Mouse (Mus musculus): ENCODE measurements around the gene Zfp423. TPM values are rescaled to one million over a fixed set of nuclear protein-coding genes. Genes with fewer than 3 reads are reported as not detected.

Gene Zfp423
- total and polyA plus RNA-seq, 2 experiments from 2014 or later: 18.4 to 34.6 TPM

- ATAC-seq: peak; percentile 34
- no peak overlapping the region for H3K9ac ChIP-seq
- DNase-seq: no peak
- no peaks in the 10 kb centered on the region for H3K9me3 ChIP-seq (ENCODE audit: low read length)
- no peak overlapping the region for H3K4me3 ChIP-seq (ENCODE audit: low read depth, low read length)
- no peak for TF ChIP-seq CTCF (IDR thresholded peaks at IDR 0.05; ENCODE audit: low read depth)
- no peaks in the 10 kb centered on the region for H3K4me1 ChIP-seq (ENCODE audit: insufficient read depth)
- no peaks in the 10 kb centered on the region for H3K36me3 ChIP-seq (ENCODE audit: insufficient read depth)
- no peak overlapping the region for H3K27ac ChIP-seq (ENCODE audit: low read depth, low read length)
- 64% methylated on average over 8 of the region's 8 CpGs for whole genome bisulfite sequencing
- no peaks in the 10 kb centered on the region; the same call in 1 of the 2 replicates for H3K27me3 ChIP-seq (ENCODE audit: insufficient read depth, low read length)
- H3K4me2 ChIP-seq (ENCODE audit: low read depth): no peak overlapping the region
Observed at GRCm38 (mm10) chr8:87758750-87759149, 200.6 kb downstream of the Zfp423 start.

DNA sequence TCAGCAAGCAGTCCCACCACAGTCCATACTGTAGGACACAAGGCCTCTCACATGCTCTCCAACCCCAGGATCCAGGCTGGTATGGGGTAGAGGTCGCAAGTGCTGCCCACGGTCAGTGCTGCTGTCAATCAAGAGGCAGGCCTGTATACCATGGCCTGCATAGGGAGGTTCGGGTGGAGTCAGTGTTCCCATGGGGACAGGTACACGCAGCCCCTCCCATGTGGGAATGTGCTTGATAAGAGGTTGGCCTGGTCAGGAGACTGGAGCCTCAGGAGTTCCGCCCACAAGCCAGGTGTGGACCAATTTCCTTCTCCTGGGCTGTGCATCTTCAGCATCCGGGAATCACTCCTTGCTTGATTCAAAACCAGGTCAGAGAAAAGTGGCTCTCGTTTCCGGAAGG lies 204.5 kb downstream of the Zfp423 start:
- no peak overlapping the region for H3K4me3 ChIP-seq (ENCODE audit: low read depth, low read length)
- 87% methylated on average over 8 of the region's 8 CpGs for WGBS
- ATAC-seq: no peak
- no peak for DNase-seq
- no peak overlapping the region for H3K9ac ChIP-seq
- no peak overlapping the region for H3K27ac ChIP-seq (ENCODE audit: low read depth, low read length)
- no peak overlapping the region for H3K4me2 ChIP-seq (ENCODE audit: low read depth)
- H3K4me1 ChIP-seq (ENCODE audit: insufficient read depth): no peaks in the 10 kb centered on the region
- no peaks in the 10 kb centered on the region for H3K9me3 ChIP-seq (ENCODE audit: low read length)
- no peaks in the 10 kb centered on the region; the same call in 1 of the 2 replicates for H3K27me3 ChIP-seq (ENCODE audit: insufficient read depth, low read length)
- H3K36me3 ChIP-seq (ENCODE audit: insufficient read depth): no peaks in the 10 kb centered on the region
- no peak for TF ChIP-seq CTCF (IDR thresholded peaks at IDR 0.05; ENCODE audit: low read depth)

DNA sequence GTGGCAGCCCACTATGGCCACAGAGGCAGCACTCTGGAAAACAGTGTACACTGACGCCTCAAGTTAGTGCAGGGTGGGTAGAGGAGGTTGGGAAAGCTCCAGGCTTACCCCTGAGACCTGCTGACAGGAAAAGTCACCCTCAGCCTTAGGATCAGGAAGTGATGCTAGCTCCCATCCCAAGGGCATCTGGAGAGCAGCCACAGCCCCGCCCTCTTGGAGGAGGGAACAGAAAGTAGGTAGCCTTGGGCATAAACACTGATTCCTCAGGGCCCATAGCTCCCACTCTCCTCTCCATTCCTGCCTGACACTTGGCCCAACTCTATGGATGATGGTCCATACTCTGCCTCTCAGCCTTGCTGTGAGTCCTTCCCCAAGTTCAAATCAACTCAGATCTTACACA lies 205.8 kb downstream of the Zfp423 start:
- ATAC-seq: no peak
- H3K9ac ChIP-seq: no peak overlapping the region
- no peaks in the 10 kb centered on the region for H3K9me3 ChIP-seq (ENCODE audit: low read length)
- H3K36me3 ChIP-seq (ENCODE audit: insufficient read depth): no peaks in the 10 kb centered on the region
- DNase-seq: no peak
- no peak overlapping the region for H3K27ac ChIP-seq (ENCODE audit: low read depth, low read length)
- no peaks in the 10 kb centered on the region for H3K4me1 ChIP-seq (ENCODE audit: insufficient read depth)
- no peak overlapping the region for H3K4me3 ChIP-seq (ENCODE audit: low read depth, low read length)
- no peak overlapping the region for H3K4me2 ChIP-seq (ENCODE audit: low read depth)
- no peaks in the 10 kb centered on the region; the same call in 1 of the 2 replicates for H3K27me3 ChIP-seq (ENCODE audit: insufficient read depth, low read length)
- TF ChIP-seq CTCF (IDR thresholded peaks at IDR 0.05; ENCODE audit: low read depth): no peak
- WGBS: 74% methylated on average over 2 of the region's 2 CpGs

DNA sequence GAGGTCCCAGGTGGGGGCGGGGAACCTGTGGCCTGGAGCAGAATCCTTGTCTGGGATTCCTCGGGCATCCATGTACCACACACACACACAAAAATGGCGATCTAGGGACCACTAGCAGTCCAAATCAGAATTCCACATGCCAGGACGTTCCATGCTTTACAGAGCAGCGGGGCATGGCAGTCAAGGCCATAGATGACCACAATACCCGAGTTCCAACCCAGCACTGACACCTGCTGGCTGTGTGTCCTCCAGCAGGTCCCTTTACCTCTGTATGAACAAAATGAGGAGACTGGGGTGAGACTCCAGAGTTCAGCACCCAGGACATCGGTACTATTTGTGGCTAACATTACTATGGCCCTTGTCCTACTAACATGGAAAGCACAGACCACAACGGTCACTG lies 206.2 kb downstream of the Zfp423 start:
- ATAC-seq: no peak
- 64% methylated on average over 8 of the region's 8 CpGs for WGBS

GRCm38 (mm10) chr8:87752710-87753109 lies 206.7 kb downstream of the Zfp423 start:
- H3K36me3 ChIP-seq (ENCODE audit: insufficient read depth): no peaks in the 10 kb centered on the region
- WGBS: 82% methylated on average over 13 of the region's 13 CpGs
- no peak overlapping the region for H3K27ac ChIP-seq (ENCODE audit: low read depth, low read length)
- no peak overlapping the region for H3K4me3 ChIP-seq (ENCODE audit: low read depth, low read length)
- H3K27me3 ChIP-seq (ENCODE audit: insufficient read depth, low read length): no peaks in the 10 kb centered on the region; the same call in 1 of the 2 replicates
- no peaks in the 10 kb centered on the region for H3K4me1 ChIP-seq (ENCODE audit: insufficient read depth)
- DNase-seq: no peak
- no peak overlapping the region for H3K4me2 ChIP-seq (ENCODE audit: low read depth)
- H3K9me3 ChIP-seq (ENCODE audit: low read length): no peaks in the 10 kb centered on the region
- no peak for ATAC-seq
- TF ChIP-seq CTCF (IDR thresholded peaks at IDR 0.05; ENCODE audit: low read depth): no peak
- H3K9ac ChIP-seq: no peak overlapping the region

More for the DNA sequence above, 206.2 kb downstream of the Zfp423 start:
- no peaks in the 10 kb centered on the region for H3K9me3 ChIP-seq (ENCODE audit: low read length)
- no peaks in the 10 kb centered on the region for H3K4me1 ChIP-seq (ENCODE audit: insufficient read depth)
- peak; percentile 30; the same call in 1 of the 2 replicates for TF ChIP-seq CTCF (IDR thresholded peaks at IDR 0.05; ENCODE audit: low read depth)
- no peak overlapping the region for H3K4me3 ChIP-seq (ENCODE audit: low read depth, low read length)
- H3K27ac ChIP-seq (ENCODE audit: low read depth, low read length): no peak overlapping the region
- H3K36me3 ChIP-seq (ENCODE audit: insufficient read depth): no peaks in the 10 kb centered on the region
- no peak for DNase-seq
- no peaks in the 10 kb centered on the region; the same call in 1 of the 2 replicates for H3K27me3 ChIP-seq (ENCODE audit: insufficient read depth, low read length)
- no peak overlapping the region for H3K4me2 ChIP-seq (ENCODE audit: low read depth)
- no peak overlapping the region for H3K9ac ChIP-seq

GRCm38 (mm10) chr8:87747582-87747981 lies 211.8 kb downstream of the Zfp423 start:
- Histone ChIP-seq H3K27ac (ENCODE audit: low read depth, low read length) (no peak overlapping the region), H3K27me3 (ENCODE audit: insufficient read depth, low read length) (no peaks in the 10 kb centered on the region; the same call in 1 of the 2 replicates), H3K9me3 (ENCODE audit: low read length) (no peaks in the 10 kb centered on the region), H3K4me1 (ENCODE audit: insufficient read depth) (peaks cover 16% of the 10 kb centered on the region), H3K9ac (no peak overlapping the region), H3K4me2 (ENCODE audit: low read depth) (no peak overlapping the region), H3K36me3 (ENCODE audit: insufficient read depth) (no peaks in the 10 kb centered on the region), H3K4me3 (ENCODE audit: low read depth, low read length) (no peak overlapping the region)
- peak; percentile 47; the same call in 1 of the 2 replicates for ATAC-seq
- 21% methylated on average over 8 of the region's 8 CpGs for WGBS
- DNase-seq: peak; percentile 70
- peak; percentile 64 for TF ChIP-seq CTCF (IDR thresholded peaks at IDR 0.05; ENCODE audit: low read depth)

- no peaks in the 10 kb centered on the region; the same call in 1 of the 2 replicates for H3K27me3 ChIP-seq (ENCODE audit: insufficient read depth, low read length)
- peaks cover 16% of the 10 kb centered on the region for H3K4me1 ChIP-seq (ENCODE audit: insufficient read depth)
- DNase-seq (no peak), ATAC-seq (no peak)
- 15% methylated on average over 8 of the region's 8 CpGs for WGBS
- no peak for TF ChIP-seq CTCF (IDR thresholded peaks at IDR 0.05; ENCODE audit: low read depth)
- no peaks in the 10 kb centered on the region for H3K9me3 ChIP-seq (ENCODE audit: low read length)
- no peak overlapping the region for H3K4me2 ChIP-seq (ENCODE audit: low read depth)
- H3K36me3 ChIP-seq (ENCODE audit: insufficient read depth): no peaks in the 10 kb centered on the region
- H3K4me3 ChIP-seq (ENCODE audit: low read depth, low read length): no peak overlapping the region
- no peak overlapping the region for H3K27ac ChIP-seq (ENCODE audit: low read depth, low read length)
- H3K9ac ChIP-seq: no peak overlapping the region
Observed at GRCm38 (mm10) chr8:87747142-87747541, 212.3 kb downstream of the Zfp423 start.

Data from forebrain, postnatal 0 days (tissue).